Mouse (Mus musculus): ENCODE measurements around the gene Fam240a. TPM values are rescaled to one million over a fixed set of nuclear protein-coding genes. Genes with fewer than 3 reads are reported as not detected.

The Fam240a gene
- total RNA-seq, 4 experiments from 2014 or later, result 0.65 to 2.2 (median 0.90) TPM

- no peak for DNase-seq (ENCODE audit: low spot score in 2 of 2)
These were observed 23.2 kb downstream of the Fam240a start for GRCm38 (mm10) chr9:110893429-110893828.

GRCm38 (mm10) chr9:110892552-110892951 is 24.1 kb downstream of the Fam240a start:
- no peak for DNase-seq (ENCODE audit: low spot score in 2 of 2)

- DNase-seq (ENCODE audit: low spot score in 2 of 2), result no peak
These were observed 25.4 kb downstream of the Fam240a start for GRCm38 (mm10) chr9:110891077-110891828.

- DNase-seq (ENCODE audit: low spot score in 2 of 2), result no peak
These were observed 26.5 kb downstream of the Fam240a start for GRCm38 (mm10) chr9:110890026-110890783.

- DNase-seq (ENCODE audit: low spot score in 2 of 2), result no peak
These were observed 27.7 kb downstream of the Fam240a start for GRCm38 (mm10) chr9:110888935-110889334.

- no peak for DNase-seq (ENCODE audit: low spot score in 2 of 2)
These were observed 29.0 kb downstream of the Fam240a start for GRCm38 (mm10) chr9:110887388-110888303.

- no peak for DNase-seq (ENCODE audit: low spot score in 2 of 2)
These were observed 34.7 kb downstream of the Fam240a start for GRCm38 (mm10) chr9:110881953-110882352.

GRCm38 (mm10) chr9:110880772-110881171 is 35.9 kb downstream of the Fam240a start:
- DNase-seq (ENCODE audit: low spot score in 2 of 2), result no peak

- peak; percentile 57 to 71 for DNase-seq (ENCODE audit: low spot score in 2 of 2)
These were observed 36.6 kb downstream of the Fam240a start, which contains the start of gene Tmie for GRCm38 (mm10) chr9:110879998-110880561. TSS of gene Tmie (minus strand) at chr9:110880113.

GRCm38 (mm10) chr9:110879191-110879920 is 37.3 kb downstream of the Fam240a start, which contains the start of gene Als2cl:
TSS of gene Als2cl (plus strand) at chr9:110879870.
- DNase-seq (ENCODE audit: low spot score in 2 of 2), result peak in 1 of 2 experiments; percentile 19

- DNase-seq (ENCODE audit: low spot score in 2 of 2), result peak; percentile 79 to 87
These were observed 38.8 kb downstream of the Fam240a start for GRCm38 (mm10) chr9:110877888-110878287.

GRCm38 (mm10) chr9:110877353-110877752 is 39.3 kb downstream of the Fam240a start:
- no peak for DNase-seq (ENCODE audit: low spot score in 2 of 2)

- no peak for DNase-seq (ENCODE audit: low spot score in 2 of 2)
These were observed 41.4 kb downstream of the Fam240a start for GRCm38 (mm10) chr9:110875288-110875695.

GRCm38 (mm10) chr9:110874660-110875191 is 41.9 kb downstream of the Fam240a start:
- DNase-seq (ENCODE audit: low spot score in 2 of 2), result no peak

GRCm38 (mm10) chr9:110873681-110874659 is 42.7 kb downstream of the Fam240a start:
- no peak for DNase-seq (ENCODE audit: low spot score in 2 of 2)

- DNase-seq (ENCODE audit: low spot score in 2 of 2), result peak in 1 of 2 experiments; percentile 28
These were observed 45.6 kb downstream of the Fam240a start for GRCm38 (mm10) chr9:110871030-110871429.
